Mouse (Mus musculus) G1E (cell line): Measurements from ENCODE around the gene Acox3.

Experiments used
- CTCF ChIP-seq: IDR thresholded peaks from 2 replicates; pipeline ENCODE4 v1.5.1; 2012; ENCODE audit warnings: low read depth, low read length, inconsistent platforms, mixed read lengths
- GATA1 ChIP-seq: IDR thresholded peaks from 2 replicates; pipeline ENCODE4 v1.6.1; 2012; ENCODE audit warnings: borderline replicate concordance, low read length, inconsistent platforms, mixed read lengths
- POLR2AphosphoS5 ChIP-seq: IDR thresholded peaks from 2 replicates; pipeline ENCODE4 v1.6.1; 2012; ENCODE audit warnings: low read depth, low read length, inconsistent platforms; ENCODE audit not compliant: insufficient replicate concordance
- TAL1 ChIP-seq: conservative IDR thresholded peaks from 2 replicates; pipeline ENCODE4 v1.6.1; 2012; ENCODE audit warnings: low read depth, low read length, inconsistent platforms, mixed read lengths

GRCm38 (mm10) chr5:35631755-35632154 is 48.9 kb downstream of the Acox3 start:
- TF ChIP-seq CTCF (no peak), GATA1 (no peak), TAL1 (no peak), POLR2AphosphoS5 (no peak)
